Mouse (Mus musculus): ENCODE results near the gene Vmn2r15.

Vmn2r15 gene

DNA sequence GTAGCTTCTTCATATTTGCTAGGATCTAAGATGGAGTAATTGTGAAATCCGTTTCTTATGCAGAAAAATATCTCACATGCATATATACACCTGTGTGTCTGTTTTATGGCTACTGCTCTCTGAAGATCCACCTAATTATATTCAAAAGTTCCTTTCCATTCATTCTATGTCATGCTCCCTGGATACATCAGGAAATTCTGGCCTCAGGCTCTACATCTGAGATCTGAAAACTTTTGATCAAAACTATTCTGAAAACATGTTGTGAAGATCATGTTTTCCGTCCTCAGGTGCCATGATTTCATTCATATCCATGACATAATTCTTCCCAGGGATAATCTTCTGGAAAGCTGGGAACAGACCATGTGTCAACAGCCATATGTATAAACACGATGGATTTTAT is at the start of gene Vmn2r15:
TSS of gene Vmn2r15 (minus strand) at position 101 of the 400 bp plus-strand sequence.
- no peak for DNase-seq

DNA sequence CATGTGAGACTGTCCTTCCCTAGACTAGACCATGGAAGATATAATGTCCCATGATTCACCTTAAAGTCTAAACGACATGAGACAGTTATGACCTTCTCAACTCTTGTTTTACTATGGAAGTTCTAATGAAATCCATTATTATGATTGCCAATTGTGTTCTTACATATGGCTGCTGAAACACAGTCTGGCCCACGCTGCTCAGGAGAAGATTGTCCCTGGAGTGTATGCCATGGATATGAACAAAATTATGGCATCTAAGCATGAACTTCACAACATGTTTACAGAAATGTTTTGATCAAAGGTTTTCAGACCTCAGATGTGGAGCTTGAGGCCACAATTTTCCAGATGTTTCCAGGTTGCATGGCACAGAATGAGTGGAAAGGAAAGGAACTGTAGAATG is 32.4 kb upstream of the Vmn2r15 start, which contains the start of gene Vmn2r16:
TSS of gene Vmn2r16 (plus strand) at position 301 of the 400 bp plus-strand sequence.
- DNase-seq, result no peak

DNA sequence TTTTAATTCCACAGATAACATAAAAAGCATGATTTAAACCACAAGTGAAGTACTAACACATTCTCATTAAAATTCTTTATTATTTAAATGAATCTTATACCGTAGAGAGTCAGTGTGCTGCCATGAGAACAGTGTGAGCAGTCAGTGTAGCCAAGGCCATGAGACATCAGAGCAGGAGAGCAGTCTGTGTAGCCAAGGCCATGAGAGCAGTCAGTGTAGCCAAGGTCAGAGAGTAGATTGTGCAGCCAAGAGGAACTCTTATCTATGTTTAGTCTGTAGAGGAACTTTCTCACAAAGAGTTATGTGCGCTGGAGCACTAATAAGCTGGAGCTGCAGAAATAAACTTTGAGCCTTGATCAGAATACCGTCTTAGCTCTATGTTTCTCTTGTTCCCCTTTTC is 2.8 kb downstream of the Vmn2r15 start:
- DNase-seq, result no peak
